Mouse (Mus musculus): ENCODE measurements around the gene Ak7.

GRCm38 (mm10) chr12:105695848-105696247 is 9.9 kb upstream of the Ak7 start:
- TF ChIP-seq EP300 (IDR thresholded peaks at IDR 0.05; ENCODE audit: low read depth) (no peak), CTCF (IDR thresholded peaks at IDR 0.05; ENCODE audit: low read depth) (no peak)

All from liver, postnatal 0 days (tissue).